Mouse (Mus musculus) cerebellum, adult 11-12 months (tissue): ENCODE data around the gene 1700057G04Rik.
"Not testable (repeated sequence)": the region's sequence is repeated elsewhere in the genome, so short reads cannot be mapped to it uniquely, and the experiment has no call there.

ENCODE experiments used
- DNase-seq: peaks from one replicate; pipeline ENCODE4 v3.0.0; 2022

Gene 1700057G04Rik

GRCm38 (mm10) chr9:92305620-92306220, 3.5 kb upstream of the 1700057G04Rik start:
- DNase-seq: no peak

GRCm38 (mm10) chr9:92316791-92317190, 7.6 kb downstream of the 1700057G04Rik start:
- no peak for DNase-seq

GRCm38 (mm10) chr9:92325936-92326335, 16.8 kb downstream of the 1700057G04Rik start:
- not testable (repeated sequence) for DNase-seq

GRCm38 (mm10) chr9:92326813-92327212, 17.6 kb downstream of the 1700057G04Rik start:
- DNase-seq: no peak

- no peak for DNase-seq
Measured at GRCm38 (mm10) chr9:92331383-92331782, 22.2 kb downstream of the 1700057G04Rik start.

- DNase-seq: no peak
Measured at GRCm38 (mm10) chr9:92334845-92335244, 25.7 kb downstream of the 1700057G04Rik start.

GRCm38 (mm10) chr9:92335277-92335818, 26.2 kb downstream of the 1700057G04Rik start:
- no peak for DNase-seq

- no peak for DNase-seq
Measured at GRCm38 (mm10) chr9:92337063-92337462, 27.9 kb downstream of the 1700057G04Rik start.

GRCm38 (mm10) chr9:92337661-92338060, 28.5 kb downstream of the 1700057G04Rik start:
- no peak for DNase-seq

- DNase-seq: no peak
Measured at GRCm38 (mm10) chr9:92338954-92339353, 29.8 kb downstream of the 1700057G04Rik start.

- no peak for DNase-seq
Measured at GRCm38 (mm10) chr9:92351924-92352323, 42.7 kb downstream of the 1700057G04Rik start.

- no peak for DNase-seq
Measured at GRCm38 (mm10) chr9:92353306-92353705, 44.1 kb downstream of the 1700057G04Rik start.

GRCm38 (mm10) chr9:92360691-92361310, 51.6 kb downstream of the 1700057G04Rik start:
- no peak for DNase-seq

GRCm38 (mm10) chr9:92363478-92363877, 54.3 kb downstream of the 1700057G04Rik start:
- no peak for DNase-seq

- DNase-seq: no peak
Measured at GRCm38 (mm10) chr9:92368920-92369319, 59.7 kb downstream of the 1700057G04Rik start.

- no peak for DNase-seq
Measured at GRCm38 (mm10) chr9:92373896-92374295, 64.7 kb downstream of the 1700057G04Rik start.

GRCm38 (mm10) chr9:92374705-92375199, 65.6 kb downstream of the 1700057G04Rik start:
- DNase-seq: no peak

- DNase-seq: no peak
Measured at GRCm38 (mm10) chr9:92375378-92375777, 66.2 kb downstream of the 1700057G04Rik start.

- no peak for DNase-seq
Measured at GRCm38 (mm10) chr9:92377967-92378366, 68.8 kb downstream of the 1700057G04Rik start.

GRCm38 (mm10) chr9:92379240-92379639, 70.1 kb downstream of the 1700057G04Rik start:
- DNase-seq: no peak

GRCm38 (mm10) chr9:92383415-92383814, 74.2 kb downstream of the 1700057G04Rik start:
- DNase-seq: no peak

- DNase-seq: no peak
Measured at GRCm38 (mm10) chr9:92384401-92384800, 75.2 kb downstream of the 1700057G04Rik start.

GRCm38 (mm10) chr9:92385831-92386230, 76.7 kb downstream of the 1700057G04Rik start:
- DNase-seq: no peak

- no peak for DNase-seq
Measured at GRCm38 (mm10) chr9:92386871-92387270, 77.7 kb downstream of the 1700057G04Rik start.
